Mouse (Mus musculus) liver, embryonic 16.5 days (tissue): Measurements from ENCODE around the gene Cpa2. TPM values are rescaled to one million over a fixed set of nuclear protein-coding genes. Genes with fewer than 3 reads are reported as not detected.

Source experiments
- ATAC-seq: fragments of 200-750 bp; cut with Nextera tagmentation; 2 replicates; pipeline ENCODE4 v1.8.0; 2017; ENCODE audit warnings: low read depth, mild to moderate bottlenecking, moderate number of reproducible peaks, moderate library complexity
- H3K27ac ChIP-seq: fragments of 300-500 bp; sonication (generic); 2 replicates; pipeline ENCODE4 v1.5.1; 2014; ENCODE audit warnings: mild to moderate bottlenecking, low read length
- H3K27me3 ChIP-seq: fragments of 300-500 bp; sonication (generic); 2 replicates; pipeline ENCODE4 v1.6.1; 2014; ENCODE audit warnings: low read depth, low read length, mixed read lengths; ENCODE audit not compliant: control insufficient read depth, insufficient read depth
- H3K36me3 ChIP-seq: fragments of 300-500 bp; sonication (generic); 2 replicates; pipeline ENCODE4 v1.6.1; 2014; ENCODE audit warnings: mild to moderate bottlenecking; ENCODE audit not compliant: control insufficient read depth, insufficient read depth
- H3K4me1 ChIP-seq: fragments of 300-500 bp; sonication (generic); 2 replicates; pipeline ENCODE4 v1.6.1; 2014; ENCODE audit warnings: low read depth, low read length, mixed read lengths; ENCODE audit not compliant: control insufficient read depth
- H3K4me2 ChIP-seq: fragments of 300-500 bp; sonication (generic); 2 replicates; pipeline ENCODE4 v1.6.1; 2014; ENCODE audit warnings: low read depth, low read length, mixed read lengths
- H3K4me3 ChIP-seq: fragments of 300-500 bp; sonication (generic); 2 replicates; pipeline ENCODE4 v1.5.1; 2014; ENCODE audit warnings: low read depth, mild to moderate bottlenecking, low read length
- H3K9ac ChIP-seq: fragments of 300-500 bp; sonication (generic); 2 replicates; pipeline ENCODE4 v1.6.1; 2014; ENCODE audit warnings: low read depth, low read length
- H3K9me3 ChIP-seq: fragments of 300-500 bp; sonication (generic); replicated peaks from 2 replicates; pipeline ENCODE4 v1.6.1; 2016; ENCODE audit warnings: low read length; ENCODE audit not compliant: control insufficient read depth
- WGBS: fragments of 180-500 bp; shearing (Covaris S2); extraction: QIAGEN DNeasy Blood & Tissue Kit; methylation state at CpG from one replicate; pipeline ENCODE4 v1.1.7; 2014; ENCODE audit not compliant: insufficient replicate concordance; 5-methylcytosine and 5-hydroxymethylcytosine counted together
- polyA plus RNA-seq: library from polyadenylated mRNA; unstranded; fragments of >200 nt; fragmentation: Nextera tagmentation; extraction: Ambion mirVana; gene quantifications from 2 replicates; pipeline ENCODE4 v1.2.1, GENCODE M21; 2015

The Cpa2 gene
- polyA plus RNA-seq, 1 experiment from 2014 or later = 9.1 TPM

DNA sequence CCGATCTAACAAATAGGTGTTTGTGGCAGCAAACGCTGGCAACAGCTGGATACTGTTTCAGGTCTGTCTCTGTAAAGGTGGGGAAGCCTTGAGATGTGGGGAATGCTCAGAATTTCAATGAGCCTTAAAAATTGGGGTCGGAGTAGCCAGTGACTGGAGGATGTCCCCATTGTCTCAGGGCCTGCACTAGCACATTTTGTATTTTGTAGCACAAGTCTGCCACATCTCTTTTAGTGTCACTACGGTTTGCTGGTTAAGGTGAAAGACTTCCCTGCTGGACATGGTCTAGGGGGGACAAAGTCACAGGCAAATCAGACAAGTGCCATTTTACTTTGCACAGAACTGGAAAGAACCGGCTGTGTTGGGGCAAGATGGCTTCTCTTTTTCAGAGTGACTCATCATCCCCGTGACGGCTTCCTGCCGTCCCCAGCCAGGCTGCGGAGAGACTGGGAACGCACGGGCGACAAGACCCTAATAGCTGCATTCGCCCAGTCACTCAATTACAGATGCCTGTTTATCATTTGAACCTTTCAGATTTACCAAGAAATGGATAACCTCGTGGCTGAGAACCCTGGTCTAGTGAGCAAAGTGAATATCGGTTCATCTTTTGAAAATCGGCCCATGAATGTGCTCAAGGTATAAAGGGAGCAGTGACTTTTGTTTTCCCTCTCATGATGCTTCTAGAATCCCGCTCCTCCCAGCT lies 5.3 kb downstream of the Cpa2 start:
- H3K4me1 ChIP-seq = no peaks in the 10 kb centered on the region
- H3K27ac ChIP-seq = no peak overlapping the region
- H3K36me3 ChIP-seq = no peaks in the 10 kb centered on the region
- WGBS = 18% methylated on average over 17 of the region's 17 CpGs
- H3K4me2 ChIP-seq = peak overlapping the region; percentile 48
- peak overlapping the region; percentile 11; the same call in 1 of the 2 replicates for H3K4me3 ChIP-seq
- no peaks in the 10 kb centered on the region for H3K9me3 ChIP-seq
- H3K27me3 ChIP-seq = peaks cover 36% of the 10 kb centered on the region
- ATAC-seq = no peak
- H3K9ac ChIP-seq = no peak overlapping the region

GRCm38 (mm10) chr6:30547274-30547645 lies 5.9 kb downstream of the Cpa2 start:
- Histone ChIP-seq H3K4me3 (peak overlapping the region; percentile 11; the same call in 1 of the 2 replicates), H3K4me1 (no peaks in the 10 kb centered on the region), H3K4me2 (peak overlapping the region; percentile 48), H3K36me3 (no peaks in the 10 kb centered on the region), H3K27me3 (peaks cover 36% of the 10 kb centered on the region), H3K9me3 (no peaks in the 10 kb centered on the region), H3K9ac (no peak overlapping the region), H3K27ac (no peak overlapping the region)
- WGBS = under 1% methylated on average over 16 of the region's 17 CpGs
- ATAC-seq = no peak

GRCm38 (mm10) chr6:30547656-30548306 lies 6.4 kb downstream of the Cpa2 start:
- Histone ChIP-seq H3K4me1 (no peaks in the 10 kb centered on the region), H3K27ac (no peak overlapping the region), H3K4me2 (peak overlapping the region; percentile 48; the same call in 1 of the 2 replicates), H3K9ac (no peak overlapping the region), H3K9me3 (no peaks in the 10 kb centered on the region), H3K27me3 (peaks cover 36% of the 10 kb centered on the region), H3K4me3 (no peak overlapping the region), H3K36me3 (no peaks in the 10 kb centered on the region)
- 28% methylated on average over 9 of the region's 9 CpGs for WGBS
- no peak for ATAC-seq

GRCm38 (mm10) chr6:30549231-30549761 lies 7.9 kb downstream of the Cpa2 start:
- no peak overlapping the region for H3K4me2 ChIP-seq
- no peak overlapping the region for H3K4me3 ChIP-seq
- peaks cover 34% of the 10 kb centered on the region for H3K27me3 ChIP-seq
- H3K9ac ChIP-seq = no peak overlapping the region
- no peak overlapping the region for H3K27ac ChIP-seq
- no peaks in the 10 kb centered on the region for H3K36me3 ChIP-seq
- no peaks in the 10 kb centered on the region for H3K9me3 ChIP-seq
- H3K4me1 ChIP-seq = no peaks in the 10 kb centered on the region
- WGBS = 15% methylated on average over 15 of the region's 15 CpGs
- ATAC-seq = peak; percentile 41; the same call in 1 of the 2 replicates

DNA sequence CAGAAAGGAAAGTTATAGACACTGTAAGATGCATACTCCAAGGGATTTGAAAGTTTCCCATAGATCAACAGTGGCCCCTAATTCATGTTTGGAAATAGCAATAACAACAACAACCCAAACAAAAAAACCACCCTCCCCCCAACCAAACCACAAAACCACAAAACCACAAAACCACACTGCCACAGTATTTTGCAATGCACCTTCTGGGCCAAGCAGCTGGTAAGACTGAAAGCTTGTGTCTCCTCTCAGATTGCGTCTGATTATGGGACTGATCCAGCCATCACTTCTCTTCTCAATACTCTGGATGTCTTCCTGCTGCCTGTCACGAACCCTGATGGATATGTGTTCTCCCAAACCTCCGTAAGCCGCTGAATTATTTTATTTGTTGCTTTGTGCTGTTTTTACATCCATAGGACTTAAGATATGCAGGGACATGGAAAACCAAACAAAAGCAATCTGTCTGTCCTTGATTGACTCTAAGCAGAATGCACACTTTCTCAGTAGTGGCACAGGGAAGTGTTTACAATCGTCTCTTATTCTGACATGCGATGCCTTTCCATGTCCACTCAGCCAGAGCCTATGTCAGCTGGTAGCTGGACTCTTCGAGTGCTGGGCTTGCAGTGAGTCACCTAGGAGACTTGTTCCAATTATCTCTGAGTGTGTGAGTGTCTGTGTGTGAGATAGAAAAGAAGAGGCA lies 9.3 kb downstream of the Cpa2 start:
- peaks cover 34% of the 10 kb centered on the region for H3K27me3 ChIP-seq
- ATAC-seq = no peak
- WGBS = 41% methylated on average over 7 of the region's 7 CpGs

DNA sequence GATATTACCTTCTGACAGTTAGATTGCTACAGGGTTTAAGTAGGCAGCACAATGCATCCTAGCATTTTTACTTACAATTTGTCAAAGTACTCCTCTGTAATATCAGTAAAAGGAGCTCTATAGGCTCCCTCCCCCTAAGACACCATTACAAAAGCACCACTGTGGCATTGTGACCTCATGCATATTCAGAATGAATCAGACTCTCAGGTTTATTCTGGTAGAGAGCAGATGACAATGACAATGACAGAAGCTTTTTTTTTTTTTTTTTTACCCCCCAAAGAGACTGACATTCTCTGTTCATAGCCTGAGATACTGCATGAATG lies 9.8 kb downstream of the Cpa2 start:
- H3K9me3 ChIP-seq = no peaks in the 10 kb centered on the region
- ATAC-seq = no peak
- H3K36me3 ChIP-seq = no peaks in the 10 kb centered on the region
- no peak overlapping the region for H3K4me3 ChIP-seq
- no peak overlapping the region for H3K9ac ChIP-seq
- H3K4me2 ChIP-seq = no peak overlapping the region
- H3K27ac ChIP-seq = no peak overlapping the region
- no peaks in the 10 kb centered on the region for H3K4me1 ChIP-seq
- H3K27me3 ChIP-seq = peaks cover 31% of the 10 kb centered on the region

More for the DNA sequence above, 9.3 kb downstream of the Cpa2 start:
- Histone ChIP-seq H3K4me2 (no peak overlapping the region), H3K4me3 (no peak overlapping the region), H3K4me1 (no peaks in the 10 kb centered on the region), H3K9me3 (no peaks in the 10 kb centered on the region), H3K27ac (no peak overlapping the region), H3K9ac (no peak overlapping the region), H3K36me3 (no peaks in the 10 kb centered on the region)

DNA sequence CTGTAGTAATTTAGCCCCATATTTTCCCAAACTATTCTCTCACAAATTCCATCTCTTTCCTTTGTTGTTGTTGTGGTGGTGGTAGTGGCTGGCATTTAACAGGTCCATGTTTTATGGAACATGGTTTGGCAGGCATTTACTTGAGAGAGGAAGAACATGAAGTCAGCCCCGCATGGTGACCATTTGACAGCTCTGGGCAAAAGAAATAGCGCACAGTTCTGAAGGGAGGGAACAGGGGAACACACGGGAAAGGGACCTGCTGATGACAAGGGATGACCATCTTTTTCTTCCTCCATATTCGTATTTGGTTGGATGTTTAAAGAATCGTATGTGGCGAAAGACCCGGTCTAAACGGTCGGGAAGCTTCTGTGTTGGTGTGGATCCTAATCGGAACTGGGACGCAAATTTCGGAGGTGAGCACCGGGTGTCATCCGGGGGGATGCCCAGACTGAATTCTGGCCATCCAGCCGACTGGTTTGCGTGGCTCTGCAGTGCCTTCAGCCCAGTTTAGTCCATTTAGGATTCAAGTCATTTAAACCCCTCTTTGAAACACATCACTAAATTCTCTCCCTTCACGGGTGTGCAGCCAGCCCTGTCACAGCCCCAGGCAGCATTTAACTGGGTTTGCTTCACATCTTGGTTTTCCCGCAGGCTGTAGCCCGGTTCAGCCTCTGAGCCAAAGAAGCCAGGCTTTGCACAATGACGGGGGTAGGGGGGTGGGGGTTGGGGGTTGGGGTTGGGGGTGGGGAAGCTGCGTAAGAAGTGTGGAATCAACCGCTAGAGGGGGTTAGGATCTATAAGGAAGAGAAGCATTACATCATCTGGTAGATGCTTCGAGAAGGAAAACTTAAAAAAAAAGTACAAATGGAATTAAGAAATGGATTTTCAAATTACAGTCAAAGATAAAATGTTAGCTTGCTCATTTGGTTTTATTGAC lies 10.5 kb downstream of the Cpa2 start:
- Histone ChIP-seq H3K27me3 (peaks cover 26% of the 10 kb centered on the region), H3K9ac (no peak overlapping the region), H3K4me1 (no peaks in the 10 kb centered on the region), H3K4me2 (no peak overlapping the region), H3K4me3 (no peak overlapping the region), H3K9me3 (no peaks in the 10 kb centered on the region), H3K27ac (no peak overlapping the region), H3K36me3 (no peaks in the 10 kb centered on the region)
- 19% methylated on average over 23 of the region's 23 CpGs for WGBS
- no peak for ATAC-seq

- no peak overlapping the region for H3K4me3 ChIP-seq
- no peak for ATAC-seq
- H3K36me3 ChIP-seq = no peaks in the 10 kb centered on the region
- H3K27me3 ChIP-seq = peaks cover 24% of the 10 kb centered on the region
- 38% methylated on average over 6 of the region's 6 CpGs for WGBS
- no peak overlapping the region for H3K4me2 ChIP-seq
- H3K27ac ChIP-seq = no peak overlapping the region
- no peaks in the 10 kb centered on the region for H3K4me1 ChIP-seq
- H3K9me3 ChIP-seq = no peaks in the 10 kb centered on the region
- H3K9ac ChIP-seq = no peak overlapping the region
These were observed 11.2 kb downstream of the Cpa2 start for GRCm38 (mm10) chr6:30552628-30553027.
